Mouse (Mus musculus) Patski (cell line): ENCODE results near the gene Luc7l2. TPM values are rescaled to one million over a fixed set of nuclear protein-coding genes. Genes with fewer than 3 reads are reported as not detected.

ENCODE experiments used
- ATAC-seq: fragments of 100-300 bp; one replicate; pipeline ENCODE4 v1.8.0; 2021
- CTCF ChIA-PET: fragments of 350-600 bp; sonication (Branson Sonifier 250); formaldehyde crosslinking; loops from one replicate; lab custom pipeline; 2022; ENCODE audit warnings: inconsistent platforms; lab: Charles Lee
- POLR2A ChIA-PET: fragments of 350-600 bp; sonication (Branson Sonifier 250); formaldehyde crosslinking; loops from one replicate; lab custom pipeline; 2022; ENCODE audit warnings: antibody characterized with exemption, inconsistent platforms; lab: Charles Lee
- DNase-seq: peaks from one replicate; pipeline ENCODE4 v3.0.0-alpha.2; 2011; ENCODE audit warnings: low read depth, low spot score
- H3K27me3 ChIP-seq: fragments of 371-371 bp; one replicate; pipeline ENCODE4 v1.5.1; 2021
- CTCF ChIP-seq: fragments of 100-300 bp; IDR thresholded peaks from one replicate; pipeline ENCODE4 v1.5.1; 2021
- in situ Hi-C: fragments of 300-500 bp; cut with MboI; formaldehyde crosslinking; loops from 3 replicates; pipeline ENCODE4 v1.11.1; 2018; ENCODE audit warnings: low pct_unique_long_range_greater_than_20kb, mixed read lengths
- polyA plus RNA-seq: library from polyadenylated mRNA; unstranded; gene quantifications from one replicate; pipeline ENCODE4 v1.2.3, GENCODE M21; 2021

Luc7l2 gene
- polyA plus RNA-seq, 1 experiment from 2014 or later: 117 TPM

- DNase-seq (no peak), ATAC-seq (no peak)
- in situ Hi-C loops: no loop called here
- TF ChIP-seq CTCF: no peak
- no peaks in the 10 kb centered on the region for H3K27me3 ChIP-seq
- ChIA-PET POLR2A (no interaction called here), CTCF (interaction anchor here (1.6 kb wide), 1 partner anchor 11 kb away, joined by 3 read pairs; no protein-coding TSS in a partner anchor)
Observed at GRCm38 (mm10) chr6:38552636-38553000, 1.5 kb downstream of the Luc7l2 start.

DNA sequence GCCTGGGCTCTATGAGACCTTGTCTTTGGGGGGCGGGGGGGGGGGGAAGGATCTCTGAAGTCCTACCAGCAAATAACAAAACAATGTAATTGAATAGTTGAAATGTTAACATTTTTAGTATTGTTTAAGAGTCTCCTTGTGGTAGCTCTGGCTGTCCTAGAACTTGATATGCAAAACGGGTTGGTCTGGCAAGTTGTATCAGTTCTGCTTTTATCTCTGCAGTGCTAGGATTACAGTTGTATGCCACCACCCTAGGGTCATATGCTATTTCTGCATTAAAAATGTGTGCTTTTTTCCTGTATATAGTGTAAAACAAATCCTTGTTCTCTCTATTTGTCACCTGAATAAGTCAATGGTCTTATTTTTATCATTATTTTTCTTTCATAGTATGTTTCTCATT is 25.0 kb downstream of the Luc7l2 start:
- TF ChIP-seq CTCF: no peak
- CTCF ChIA-PET: no interaction called here
- POLR2A ChIA-PET: interaction anchor here (0.6 kb wide), 1 partner anchor 57 kb away, joined by 3 read pairs; no protein-coding TSS in a partner anchor
- ATAC-seq (no peak), DNase-seq (no peak)
- in situ Hi-C loops: no loop called here
- H3K27me3 ChIP-seq: no peaks in the 10 kb centered on the region

DNA sequence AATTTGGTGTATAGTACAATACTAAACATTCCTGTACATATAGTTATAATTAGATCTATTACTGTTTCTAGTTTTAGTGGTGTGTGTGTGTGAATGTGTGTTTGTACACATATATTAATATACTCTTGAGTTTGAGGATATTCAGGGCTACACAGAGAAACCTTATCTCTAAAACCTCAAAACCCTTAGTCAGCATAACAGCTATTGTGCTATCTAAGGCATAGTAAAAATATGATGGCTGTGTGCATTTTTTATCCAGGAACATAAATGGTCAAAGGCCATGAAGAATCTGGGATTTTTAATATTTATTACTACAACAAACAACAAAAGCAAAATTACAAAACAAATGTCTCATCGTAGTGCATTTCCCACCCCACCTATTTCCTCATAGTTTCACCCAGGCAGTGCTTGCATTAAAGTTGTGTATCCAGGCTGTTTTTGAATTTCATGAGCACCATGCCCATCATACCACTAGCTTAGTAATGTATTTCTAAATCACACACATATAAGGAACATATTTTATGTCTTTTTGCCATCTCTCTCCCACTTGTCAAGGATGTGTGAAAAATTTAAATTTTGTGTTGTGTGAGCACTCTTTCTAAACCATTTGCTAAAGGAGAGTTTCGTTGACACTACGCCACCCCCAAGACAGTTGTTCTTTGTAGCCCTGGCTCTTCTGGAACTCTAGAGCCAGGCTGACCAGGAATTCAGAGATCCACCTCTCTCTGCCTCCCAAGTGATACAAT is 29.2 kb downstream of the Luc7l2 start:
- in situ Hi-C loops: no loop called here
- DNase-seq (no peak), ATAC-seq (no peak)
- CTCF ChIA-PET: no interaction called here
- H3K27me3 ChIP-seq: no peaks in the 10 kb centered on the region
- POLR2A ChIA-PET: interaction anchor here (1.2 kb wide), 1 partner anchor 62 kb away, joined by 3 read pairs; no protein-coding TSS in a partner anchor
- no peak for TF ChIP-seq CTCF

GRCm38 (mm10) chr6:38581711-38582110 is 30.6 kb downstream of the Luc7l2 start:
- in situ Hi-C loops: no loop called here
- POLR2A ChIA-PET: interaction anchor here (0.9 kb wide), 1 partner anchor 18 kb away, joined by 5 read pairs; no protein-coding TSS in a partner anchor
- no peaks in the 10 kb centered on the region for H3K27me3 ChIP-seq
- no peak for ATAC-seq
- TF ChIP-seq CTCF: no peak
- CTCF ChIA-PET: interaction anchor here (0.7 to 0.9 kb wide), 2 partner anchors 10 kb away, joined by 3 to 4 read pairs; no protein-coding TSS in a partner anchor
- no peak for DNase-seq

DNA sequence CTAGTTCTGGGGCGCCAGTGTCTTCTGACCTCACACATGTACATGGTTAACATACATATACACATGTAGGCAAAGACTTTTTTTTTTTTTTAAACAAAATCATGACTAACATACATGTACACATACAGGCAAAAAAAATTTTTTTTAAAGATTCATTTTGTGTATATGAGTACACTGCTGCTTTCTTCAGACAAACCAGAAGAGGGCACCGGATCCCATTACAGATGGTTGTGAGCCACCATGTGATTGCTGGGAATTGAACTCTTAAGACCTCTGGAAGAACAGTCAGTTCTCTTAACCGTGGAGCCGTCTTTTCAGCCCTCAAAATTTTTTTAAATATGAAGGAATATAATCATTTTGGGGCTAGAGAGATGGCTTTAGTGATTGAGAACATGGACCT is 46.3 kb downstream of the Luc7l2 start:
- no peaks in the 10 kb centered on the region for H3K27me3 ChIP-seq
- ChIA-PET POLR2A (no interaction called here), CTCF (interaction anchor here (1.4 to 1.8 kb wide), 2 partner anchors 9 to 25 kb away, joined by 4 to 5 read pairs; no protein-coding TSS in a partner anchor)
- DNase-seq (no peak), ATAC-seq (no peak)
- TF ChIP-seq CTCF: peak; percentile 69
- in situ Hi-C loops: no loop called here

DNA sequence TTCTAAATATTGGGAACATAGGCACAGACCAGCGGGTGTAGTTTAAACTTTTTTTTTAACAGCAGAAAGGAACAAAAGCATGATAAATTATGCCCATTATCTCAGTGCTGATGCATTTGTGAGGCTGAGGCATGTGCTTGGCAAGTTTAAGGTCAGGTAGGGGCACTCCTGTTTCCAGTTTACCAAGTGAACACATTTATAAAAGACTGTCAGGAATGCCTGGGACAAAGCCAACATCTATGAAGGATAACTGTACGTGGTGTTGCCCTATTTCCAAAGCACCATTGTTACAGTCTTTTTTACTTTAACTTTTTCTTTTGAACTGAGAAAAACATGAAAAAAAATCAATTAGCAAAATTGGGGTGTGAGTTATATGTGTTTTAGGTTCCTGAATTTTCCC is 58.8 kb downstream of the Luc7l2 start:
- ChIA-PET CTCF (no interaction called here), POLR2A (no interaction called here)
- no peak for ATAC-seq
- in situ Hi-C loops: no loop called here
- DNase-seq: no peak
- no peak for TF ChIP-seq CTCF
- H3K27me3 ChIP-seq: no peaks in the 10 kb centered on the region

GRCm38 (mm10) chr6:38622406-38622805 is 71.3 kb downstream of the Luc7l2 start:
- CTCF ChIA-PET: interaction anchor here (1.3 to 1.6 kb wide), 2 partner anchors 25 to 26 kb away, joined by 4 to 5 read pairs; no protein-coding TSS in a partner anchor
- ATAC-seq (no peak), DNase-seq (no peak)
- no peak for TF ChIP-seq CTCF
- no peaks in the 10 kb centered on the region for H3K27me3 ChIP-seq
- in situ Hi-C loops: no loop called here
- POLR2A ChIA-PET: no interaction called here

DNA sequence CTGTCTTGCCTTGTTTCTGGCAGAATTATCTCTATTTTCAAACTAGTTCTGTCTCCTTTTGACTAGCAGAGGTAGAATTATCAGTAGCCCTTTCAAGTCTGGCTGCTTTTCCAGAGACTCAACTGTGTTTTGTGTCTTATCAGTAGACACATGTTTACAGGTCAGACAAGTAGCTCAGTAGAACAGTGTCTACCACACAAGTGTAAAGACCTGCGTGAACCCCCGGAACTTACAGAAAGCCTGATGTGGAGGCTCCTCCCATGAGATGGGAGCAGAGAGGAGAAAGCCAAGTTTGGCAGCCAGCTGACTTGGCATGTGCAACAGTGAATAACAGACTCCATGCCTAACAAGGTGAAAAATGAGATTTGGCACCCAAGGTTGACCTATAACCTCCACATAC is 72.3 kb downstream of the Luc7l2 start:
- ChIA-PET POLR2A (no interaction called here), CTCF (interaction anchor here (1.3 to 1.5 kb wide), 2 partner anchors 24 to 64 kb away, joined by 3 to 4 read pairs; no protein-coding TSS in a partner anchor)
- DNase-seq (no peak), ATAC-seq (no peak)
- H3K27me3 ChIP-seq: no peaks in the 10 kb centered on the region
- no peak for TF ChIP-seq CTCF
- in situ Hi-C loops: no loop called here

DNA sequence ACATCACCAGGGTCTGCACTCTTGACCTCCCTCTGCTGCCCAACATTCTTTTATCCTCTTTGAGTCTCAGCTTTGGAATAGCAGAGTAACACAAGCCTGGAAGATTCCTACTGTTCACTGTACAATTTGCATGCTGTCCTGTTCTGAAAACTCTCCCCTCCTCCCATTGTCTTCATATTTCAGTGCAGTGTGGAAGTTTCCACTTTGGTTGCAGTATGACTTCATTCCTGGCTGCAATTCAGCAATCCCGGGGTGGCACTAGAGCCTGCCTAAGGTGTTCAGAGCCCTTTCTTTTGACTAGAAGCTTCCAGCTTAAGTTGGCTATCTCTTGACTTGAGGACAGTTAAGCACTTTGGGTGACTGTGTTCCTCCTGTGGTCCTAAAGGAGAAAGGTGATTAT is 73.3 kb downstream of the Luc7l2 start:
- DNase-seq (no peak), ATAC-seq (peak; percentile 54)
- POLR2A ChIA-PET: no interaction called here
- CTCF ChIA-PET: interaction anchor here (0.8 to 1.7 kb wide), 3 partner anchors 17 to 80 kb away, joined by 3 to 7 read pairs (median 3); no protein-coding TSS in a partner anchor
- no peak for TF ChIP-seq CTCF
- in situ Hi-C loops: no loop called here
- no peaks in the 10 kb centered on the region for H3K27me3 ChIP-seq

DNA sequence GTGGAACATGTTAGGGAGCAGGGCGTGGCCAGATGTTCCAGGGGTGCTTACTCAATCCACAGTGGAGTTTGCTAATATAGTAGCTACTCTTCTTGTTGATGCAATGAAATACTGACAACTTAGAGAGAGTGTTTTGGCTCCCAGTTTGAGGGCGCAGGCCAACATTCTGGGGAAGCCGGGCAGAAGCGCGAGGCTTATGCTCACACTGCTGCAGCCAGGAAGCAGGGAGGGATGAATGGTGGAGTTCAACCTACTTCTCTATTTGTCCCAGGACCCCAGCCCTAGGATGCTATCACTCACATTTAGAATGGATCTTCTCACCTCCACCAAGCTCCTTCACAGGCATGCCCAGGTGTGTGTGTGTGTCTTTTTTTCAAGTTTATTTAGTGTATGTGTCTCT is 75.0 kb downstream of the Luc7l2 start:
- in situ Hi-C loops: no loop called here
- POLR2A ChIA-PET: interaction anchor here (1.1 kb wide), 1 partner anchor 30 kb away, joined by 3 read pairs; no protein-coding TSS in a partner anchor
- no peak for ATAC-seq
- TF ChIP-seq CTCF: no peak
- H3K27me3 ChIP-seq: no peaks in the 10 kb centered on the region
- CTCF ChIA-PET: interaction anchor here (1.7 kb wide), 1 partner anchor 16 kb away, joined by 7 read pairs; no protein-coding TSS in a partner anchor
- no peak for DNase-seq

- in situ Hi-C loops: no loop called here
- POLR2A ChIA-PET: no interaction called here
- CTCF ChIA-PET: no interaction called here
- DNase-seq (no peak), ATAC-seq (no peak)
- no peaks in the 10 kb centered on the region for H3K27me3 ChIP-seq
- no peak for TF ChIP-seq CTCF
Observed at GRCm38 (mm10) chr6:38627081-38627480, 75.9 kb downstream of the Luc7l2 start.
